Mouse (Mus musculus) MEL (cell line): ENCODE results near the gene Jpt1.

Experiments
- CTCF ChIP-seq, 3 experiments: IDR thresholded peaks in 2 of 3; conservative IDR thresholded peaks in 1 of 3; 2 replicates each; pipeline ENCODE4 v1.5.1; 2011 to 2012; ENCODE audit warnings: low read length in 3 of 3, low read depth in 2 of 3, mild to moderate bottlenecking in 2 of 3, improper control_type of control experiment in 1 of 3, inconsistent platforms in 1 of 3, mixed read lengths in 1 of 3, moderate library complexity in 1 of 3; ENCODE audit not compliant: control insufficient read depth in 1 of 3, insufficient read depth in 1 of 3, poor library complexity in 1 of 3, severe bottlenecking in 1 of 3
- EP300 ChIP-seq, 2 experiments: IDR thresholded peaks; 2 replicates each; pipeline ENCODE4 v1.6.1; 2011; ENCODE audit warnings: improper control_type of control experiment in 2 of 2, low read length in 2 of 2, low read depth in 1 of 2, mild to moderate bottlenecking in 1 of 2
- GATA1 ChIP-seq: IDR thresholded peaks from 2 replicates; pipeline ENCODE4 v1.6.1; 2011; ENCODE audit warnings: low read depth, low read length, improper control_type of control experiment
- NELFE ChIP-seq: IDR thresholded peaks from 2 replicates; pipeline ENCODE4 v1.6.1; 2011; ENCODE audit warnings: low read depth, low read length, improper control_type of control experiment
- POLR2A ChIP-seq, 2 experiments: IDR thresholded peaks; 2 replicates each; pipeline ENCODE4 v1.6.1; 2011 to 2012; ENCODE audit warnings: low read length in 2 of 2, mild to moderate bottlenecking in 2 of 2, control low read depth in 1 of 2, improper control_type of control experiment in 1 of 2, low read depth in 1 of 2, moderate library complexity in 1 of 2; ENCODE audit not compliant: control insufficient read depth in 1 of 2, insufficient read depth in 1 of 2, poor library complexity in 1 of 2
- TAL1 ChIP-seq: IDR thresholded peaks from 2 replicates; pipeline ENCODE4 v1.6.1; 2012; ENCODE audit warnings: mild to moderate bottlenecking, inconsistent platforms, low read length, moderate library complexity, mixed read lengths
- UBTF ChIP-seq: IDR thresholded peaks from 2 replicates; pipeline ENCODE4 v1.6.1; 2012; ENCODE audit warnings: low read depth, mild to moderate bottlenecking, inconsistent platforms, low read length, improper control_type of control experiment, moderate library complexity, borderline replicate concordance; ENCODE audit not compliant: insufficient read depth

DNA sequence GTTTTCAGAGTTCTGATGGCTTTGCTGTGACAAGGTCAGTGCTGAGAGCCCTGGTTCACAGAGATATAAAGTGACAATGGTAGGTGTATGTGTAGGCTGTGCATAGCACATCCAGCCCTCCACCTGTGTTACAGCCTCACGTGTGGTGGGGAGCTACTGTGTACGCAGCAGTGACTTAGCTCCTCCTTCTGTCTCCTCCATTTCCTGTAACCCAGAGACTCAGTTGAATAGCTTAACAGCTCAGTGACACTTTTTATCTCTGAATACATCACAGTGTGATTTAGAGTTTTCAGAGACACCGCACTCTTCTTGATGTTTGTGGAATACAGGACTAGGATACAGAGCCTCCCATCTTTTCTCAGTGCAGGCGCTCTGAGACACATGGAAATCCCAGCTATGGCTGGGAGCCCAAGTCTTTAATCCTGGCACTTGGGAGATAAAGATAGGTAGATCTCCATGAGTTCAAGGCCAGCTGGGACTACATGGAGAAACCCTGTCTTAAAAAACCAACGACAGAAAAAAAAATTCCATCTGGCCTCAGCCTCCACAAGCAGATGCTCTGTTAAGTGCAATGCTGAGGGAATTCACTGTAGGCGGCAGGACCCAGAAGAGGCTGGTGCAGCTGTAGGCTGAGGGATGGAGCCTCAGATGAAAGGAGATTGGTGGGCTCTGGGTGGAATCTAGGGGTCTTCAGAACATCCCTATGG is 32.5 kb downstream of the Jpt1 start:
- TF ChIP-seq TAL1 = no peak
- no peak for TF ChIP-seq CTCF (IDR thresholded peaks at IDR 0.05 in 2 of 3, conservative IDR thresholded peaks at IDR 0.05 in 1 of 3; ENCODE audit: control insufficient read depth in 1 of 3, insufficient read depth in 1 of 3, low read depth in 2 of 3, low read length in 3 of 3, poor library complexity in 1 of 3, severe bottlenecking in 1 of 3)
- TF ChIP-seq NELFE = no peak
- no peak for TF ChIP-seq UBTF
- no peak for TF ChIP-seq POLR2A (IDR thresholded peaks at IDR 0.05; ENCODE audit: control insufficient read depth in 1 of 2, insufficient read depth in 1 of 2, low read depth in 1 of 2, low read length in 2 of 2, poor library complexity in 1 of 2)
- no peak for TF ChIP-seq GATA1
- no peak for TF ChIP-seq EP300 (IDR thresholded peaks at IDR 0.05; ENCODE audit: low read depth in 1 of 2, low read length in 2 of 2)
